Mouse (Mus musculus): ENCODE measurements around the gene Hoxb1. TPM values are rescaled to one million over a fixed set of nuclear protein-coding genes. Genes with fewer than 3 reads are reported as not detected.
A peak's percentile ranks its signal among the peaks of the same experiment; 100 is the strongest.

The Hoxb1 gene
- not detected for total RNA-seq (2021)
- polyA plus RNA-seq (2012; rRNA removed), result not detected in 2 replicates
- long read RNA-seq, result 0 reads

- no peak within 1 kb of the TSS for H3K9ac ChIP-seq (ENCODE audit: low read depth, low read length)
- DNase-seq, result no peak
- no peak within 1 kb of the TSS for H3K4me3 ChIP-seq
- no peak within 1 kb of the TSS for H3K27ac ChIP-seq
- intact Hi-C loops (cut with DNase I), result loop anchor here (5.0 kb wide), 1 partner anchor 42 kb away; no protein-coding TSS in a partner anchor
- 6% methylated on average over 24 of the region's 26 CpGs for WGBS
- no peaks in the 10 kb centered on the region for H3K36me3 ChIP-seq (ENCODE audit: control insufficient read depth, insufficient read depth, low read length)
- H3K27me3 ChIP-seq (ENCODE audit: control insufficient read depth, insufficient read depth, low read length), result peaks cover 24% of the 10 kb centered on the region
- no peak for TF ChIP-seq CTCF (IDR thresholded peaks at IDR 0.05)
- TF ChIP-seq EP300 (IDR thresholded peaks at IDR 0.05; ENCODE audit: insufficient read depth, low read depth, low read length), result no peak
- TF ChIP-seq POLR2A (IDR thresholded peaks at IDR 0.05; ENCODE audit: insufficient read depth, low read depth, low read length), result no peak
- H3K4me1 ChIP-seq (ENCODE audit: control insufficient read depth, insufficient read depth, low read length), result no peaks in the 10 kb centered on the region
- no peaks in the 10 kb centered on the region for H3K79me2 ChIP-seq (replicated peaks; ENCODE audit: control insufficient read depth, insufficient read depth, low read length)
Measured at GRCm38 (mm10) chr11:96365441-96366091, at the start of gene Hoxb1. TSS of gene Hoxb1 (plus strand) at chr11:96365752.

GRCm38 (mm10) chr11:96316696-96317607 lies 48.6 kb upstream of the Hoxb1 start:
- no peaks in the 10 kb centered on the region for H3K36me3 ChIP-seq (ENCODE audit: control insufficient read depth, insufficient read depth, low read length)
- H3K9ac ChIP-seq (ENCODE audit: low read depth, low read length), result no peak overlapping the region
- H3K4me1 ChIP-seq (ENCODE audit: control insufficient read depth, insufficient read depth, low read length), result no peaks in the 10 kb centered on the region
- WGBS, result 22% methylated on average over 18 of the region's 18 CpGs
- no peak overlapping the region for H3K27ac ChIP-seq
- intact Hi-C loops (cut with DNase I), result no loop called here
- H3K27me3 ChIP-seq (ENCODE audit: control insufficient read depth, insufficient read depth, low read length), result peaks cover 15% of the 10 kb centered on the region
- TF ChIP-seq POLR2A (IDR thresholded peaks at IDR 0.05; ENCODE audit: insufficient read depth, low read depth, low read length), result no peak
- TF ChIP-seq CTCF (IDR thresholded peaks at IDR 0.05), result no peak
- no peak for TF ChIP-seq EP300 (IDR thresholded peaks at IDR 0.05; ENCODE audit: insufficient read depth, low read depth, low read length)
- no peak for DNase-seq
- no peaks in the 10 kb centered on the region for H3K79me2 ChIP-seq (replicated peaks; ENCODE audit: control insufficient read depth, insufficient read depth, low read length)
- no peak overlapping the region for H3K4me3 ChIP-seq

- no peaks in the 10 kb centered on the region for H3K36me3 ChIP-seq (ENCODE audit: control insufficient read depth, insufficient read depth, low read length)
- no peaks in the 10 kb centered on the region for H3K79me2 ChIP-seq (replicated peaks; ENCODE audit: control insufficient read depth, insufficient read depth, low read length)
- WGBS, result 13% methylated on average over 28 of the region's 28 CpGs
- H3K4me3 ChIP-seq, result peak within 1 kb of the TSS; percentile 51
- peak within 1 kb of the TSS; percentile 74 for H3K27ac ChIP-seq
- H3K27me3 ChIP-seq (ENCODE audit: control insufficient read depth, insufficient read depth, low read length), result peaks cover 15% of the 10 kb centered on the region
- H3K9ac ChIP-seq (ENCODE audit: low read depth, low read length), result peak within 1 kb of the TSS; percentile 49
- no peak for DNase-seq
- H3K4me1 ChIP-seq (ENCODE audit: control insufficient read depth, insufficient read depth, low read length), result no peaks in the 10 kb centered on the region
- intact Hi-C loops (cut with DNase I), result no loop called here
- no peak for TF ChIP-seq EP300 (IDR thresholded peaks at IDR 0.05; ENCODE audit: insufficient read depth, low read depth, low read length)
- TF ChIP-seq CTCF (IDR thresholded peaks at IDR 0.05), result no peak
- no peak for TF ChIP-seq POLR2A (IDR thresholded peaks at IDR 0.05; ENCODE audit: insufficient read depth, low read depth, low read length)
Measured at GRCm38 (mm10) chr11:96317608-96318367, 47.8 kb upstream of the Hoxb1 start, which contains the start of gene Hoxb4. TSS of gene Hoxb4 (plus strand) at chr11:96318267.

- intact Hi-C loops (cut with DNase I), result no loop called here
- Histone ChIP-seq H3K4me3 (peak overlapping the region; percentile 51), H3K27ac (peak overlapping the region; percentile 74), H3K9ac (ENCODE audit: low read depth, low read length) (peak overlapping the region; percentile 49), H3K36me3 (ENCODE audit: control insufficient read depth, insufficient read depth, low read length) (no peaks in the 10 kb centered on the region), H3K79me2 (replicated peaks; ENCODE audit: control insufficient read depth, insufficient read depth, low read length) (no peaks in the 10 kb centered on the region), H3K4me1 (ENCODE audit: control insufficient read depth, insufficient read depth, low read length) (no peaks in the 10 kb centered on the region), H3K27me3 (ENCODE audit: control insufficient read depth, insufficient read depth, low read length) (peaks cover 15% of the 10 kb centered on the region)
- peak; percentile 42; the same call in 1 of the 2 replicates for TF ChIP-seq POLR2A (IDR thresholded peaks at IDR 0.05; ENCODE audit: insufficient read depth, low read depth, low read length)
- no peak for TF ChIP-seq CTCF (IDR thresholded peaks at IDR 0.05)
- TF ChIP-seq EP300 (IDR thresholded peaks at IDR 0.05; ENCODE audit: insufficient read depth, low read depth, low read length), result no peak
- DNase-seq, result peak; percentile 56 to 73
- 2% methylated on average over 40 of the region's 45 CpGs for WGBS
Measured at GRCm38 (mm10) chr11:96318368-96319070, 47.0 kb upstream of the Hoxb1 start.
